Mouse (Mus musculus) kidney, embryonic 16.5 days (tissue): ENCODE data around the gene Slc7a12. TPM values are rescaled to one million over a fixed set of nuclear protein-coding genes. Genes with fewer than 3 reads are reported as not detected.

Experiments
- ATAC-seq: fragments of 200-750 bp; cut with Nextera tagmentation; 2 replicates; pipeline ENCODE4 v1.8.0; 2017; ENCODE audit warnings: moderate TSS enrichment; ENCODE audit not compliant: low FRiP score, low TSS enrichment
- H3K27ac ChIP-seq: fragments of 300-500 bp; sonication (generic); 2 replicates; pipeline ENCODE4 v1.5.1; 2014; ENCODE audit warnings: low read length
- H3K27me3 ChIP-seq: fragments of 300-500 bp; sonication (generic); 2 replicates; pipeline ENCODE4 v1.6.1; 2014; ENCODE audit warnings: low read length, control low read depth, mixed read lengths; ENCODE audit not compliant: insufficient read depth
- H3K36me3 ChIP-seq: fragments of 300-500 bp; sonication (generic); 2 replicates; pipeline ENCODE4 v1.6.1; 2014; ENCODE audit warnings: low read length, control low read depth, mixed read lengths; ENCODE audit not compliant: insufficient read depth
- H3K4me1 ChIP-seq: fragments of 300-500 bp; sonication (generic); 2 replicates; pipeline ENCODE4 v1.6.1; 2014; ENCODE audit warnings: low read length, control low read depth, mixed read lengths; ENCODE audit not compliant: insufficient read depth
- H3K4me2 ChIP-seq: fragments of 300-500 bp; sonication (generic); replicated peaks from 2 replicates; pipeline ENCODE4 v1.6.1; 2014; ENCODE audit warnings: low read depth, low read length
- H3K4me3 ChIP-seq: fragments of 300-500 bp; sonication (generic); 2 replicates; pipeline ENCODE4 v1.5.1; 2014; ENCODE audit warnings: mild to moderate bottlenecking, low read length
- H3K9ac ChIP-seq: fragments of 300-500 bp; sonication (generic); replicated peaks from 2 replicates; pipeline ENCODE4 v1.6.1; 2014; ENCODE audit warnings: low read length
- H3K9me3 ChIP-seq: fragments of 300-500 bp; sonication (generic); 2 replicates; pipeline ENCODE4 v1.6.1; 2016; ENCODE audit warnings: low read length, control low read depth
- WGBS: fragments of 180-500 bp; shearing (Covaris S2); extraction: QIAGEN DNeasy Blood & Tissue Kit; methylation state at CpG from one replicate; pipeline ENCODE4 v1.1.7; 2014; 5-methylcytosine and 5-hydroxymethylcytosine counted together
- polyA plus RNA-seq: library from polyadenylated mRNA; unstranded; fragments of >200 nt; fragmentation: Nextera tagmentation; extraction: Ambion mirVana; gene quantifications from 2 replicates; pipeline ENCODE4 v1.2.1, GENCODE M21; 2015

Slc7a12 gene
- polyA plus RNA-seq = 11.9 and 12.3 TPM in 2 replicates

DNA sequence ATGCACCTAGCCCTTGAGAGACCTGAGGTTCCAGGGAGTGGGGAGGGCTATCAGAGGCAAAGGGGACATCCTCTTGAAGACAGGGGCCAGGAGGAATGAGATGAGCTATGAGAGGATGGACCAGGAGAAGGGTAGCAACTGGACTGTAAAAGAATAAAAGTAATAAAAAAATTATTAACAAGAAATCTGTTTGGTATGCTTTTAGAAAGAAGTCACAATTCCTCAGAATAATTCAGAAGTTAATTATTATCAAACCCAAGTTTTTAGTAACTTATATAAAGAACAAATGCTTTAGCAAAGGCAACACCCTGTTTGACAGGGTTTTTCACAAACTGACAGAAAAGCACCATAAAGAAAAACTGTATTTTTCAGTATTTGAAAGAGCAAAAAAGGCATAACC is at the start of gene Slc7a12:
Gene Slc7a12, plus strand, starts transcription at position 301 of the 400 bp plus-strand sequence.
- no peaks in the 10 kb centered on the region for H3K27me3 ChIP-seq
- H3K9me3 ChIP-seq = no peaks in the 10 kb centered on the region
- H3K9ac ChIP-seq = no peak within 1 kb of the TSS
- no peak within 1 kb of the TSS for H3K4me3 ChIP-seq
- ATAC-seq = no peak
- no peak within 1 kb of the TSS for H3K4me2 ChIP-seq
- no peaks in the 10 kb centered on the region for H3K4me1 ChIP-seq
- no peak within 1 kb of the TSS for H3K27ac ChIP-seq
- no peaks in the 10 kb centered on the region for H3K36me3 ChIP-seq

DNA sequence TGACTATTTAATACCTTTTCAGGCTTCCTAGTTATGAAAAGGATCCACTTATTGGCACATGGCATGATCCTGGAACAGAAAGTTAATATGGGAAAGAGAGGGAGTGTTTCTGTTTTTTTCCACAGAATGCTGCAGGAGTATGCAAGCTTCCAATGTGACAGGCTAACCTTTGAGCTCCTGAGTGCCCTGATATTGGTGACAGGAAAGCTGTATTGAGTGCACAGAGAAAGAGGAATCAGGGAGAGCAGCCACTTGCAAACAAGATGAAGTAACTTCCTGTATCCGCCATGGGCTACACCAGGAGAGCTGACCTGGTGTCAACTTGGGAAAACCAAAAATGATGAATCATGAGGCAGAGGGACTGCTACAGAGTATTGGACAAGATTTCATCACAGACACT is 48.1 kb upstream of the Slc7a12 start:
- H3K4me3 ChIP-seq = no peak overlapping the region
- no peaks in the 10 kb centered on the region for H3K4me1 ChIP-seq
- WGBS = 86% methylated on average over 1 of the region's 1 CpGs

DNA sequence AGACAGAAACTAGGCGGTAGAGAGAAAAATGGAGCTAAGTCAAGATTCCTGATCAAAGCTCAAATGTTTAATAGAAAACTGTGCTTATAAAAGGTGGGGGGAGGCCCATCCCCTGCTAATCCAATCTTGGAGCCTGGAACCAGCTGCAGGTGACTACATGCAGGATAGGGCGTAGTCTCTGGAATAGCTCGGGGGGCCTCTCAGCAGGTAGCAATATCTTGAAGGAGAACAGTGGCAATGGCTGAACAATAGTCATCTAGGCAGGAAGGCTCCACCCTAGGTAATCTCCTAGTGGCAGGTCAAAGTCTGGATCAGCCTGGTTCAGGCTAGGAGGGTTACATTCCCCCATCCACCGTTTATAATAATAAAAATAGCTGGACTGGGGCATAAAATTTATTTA is 34.5 kb upstream of the Slc7a12 start:
- H3K4me1 ChIP-seq = no peaks in the 10 kb centered on the region
- no peaks in the 10 kb centered on the region for H3K27me3 ChIP-seq
- WGBS = 87% methylated on average over 4 of the region's 4 CpGs
- no peak for ATAC-seq
- H3K9ac ChIP-seq = no peak overlapping the region
- H3K4me2 ChIP-seq = no peak overlapping the region
- H3K4me3 ChIP-seq = no peak overlapping the region
- H3K9me3 ChIP-seq = no peaks in the 10 kb centered on the region
- no peak overlapping the region for H3K27ac ChIP-seq
- no peaks in the 10 kb centered on the region for H3K36me3 ChIP-seq

More for the DNA sequence above, 48.1 kb upstream of the Slc7a12 start:
- Histone ChIP-seq H3K9me3 (peaks cover 2% of the 10 kb centered on the region; the same call in 1 of the 2 replicates), H3K27me3 (no peaks in the 10 kb centered on the region), H3K36me3 (no peaks in the 10 kb centered on the region), H3K9ac (no peak overlapping the region), H3K27ac (no peak overlapping the region), H3K4me2 (no peak overlapping the region)
- no peak for ATAC-seq

DNA sequence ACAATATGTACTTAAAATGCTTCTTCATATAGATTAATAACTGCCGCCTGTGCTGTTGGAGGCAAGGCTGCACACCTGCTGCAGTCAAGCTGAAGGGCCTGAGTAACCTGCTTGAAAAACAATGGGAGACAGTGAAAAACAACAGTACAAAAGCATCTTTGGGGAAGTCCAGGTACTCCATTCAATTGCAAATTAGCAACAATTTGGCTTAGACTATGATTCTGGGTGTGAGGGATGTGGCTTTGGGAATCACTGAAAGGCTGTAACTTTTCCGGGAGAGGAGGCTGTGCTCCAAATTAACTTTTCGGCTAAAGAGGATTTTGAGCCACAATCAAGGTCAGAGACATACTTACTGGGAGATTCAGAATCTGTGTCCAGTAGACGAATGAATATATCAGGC is 33.8 kb upstream of the Slc7a12 start:
- no peaks in the 10 kb centered on the region for H3K4me1 ChIP-seq
- H3K9me3 ChIP-seq = no peaks in the 10 kb centered on the region
- H3K9ac ChIP-seq = no peak overlapping the region
- H3K36me3 ChIP-seq = no peaks in the 10 kb centered on the region
- H3K4me2 ChIP-seq = no peak overlapping the region
- H3K27ac ChIP-seq = no peak overlapping the region
- no peak overlapping the region for H3K4me3 ChIP-seq
- ATAC-seq = no peak
- 91% methylated on average over 4 of the region's 4 CpGs for WGBS
- H3K27me3 ChIP-seq = no peaks in the 10 kb centered on the region

Other genes starting within 250 kb of the Slc7a12 start
- 318 and 320 TPM in 2 replicates for gene 1810022K09Rik, start 130.6 kb downstream of the Slc7a12 start, polyA plus RNA-seq
- gene Car13, start 161.0 kb downstream of the Slc7a12 start, polyA plus RNA-seq = 3.7 and 4.0 TPM in 2 replicates